Mouse (Mus musculus): ENCODE results near the gene Dapp1. TPM values are rescaled to one million over a fixed set of nuclear protein-coding genes. Genes with fewer than 3 reads are reported as not detected.
"Not testable (repeated sequence)": the region's sequence is repeated elsewhere in the genome, so short reads cannot be mapped to it uniquely, and the experiment has no call there.

Gene Dapp1
- total RNA-seq, 2 experiments from 2014 or later: 2.9 to 4.5 TPM

DNA sequence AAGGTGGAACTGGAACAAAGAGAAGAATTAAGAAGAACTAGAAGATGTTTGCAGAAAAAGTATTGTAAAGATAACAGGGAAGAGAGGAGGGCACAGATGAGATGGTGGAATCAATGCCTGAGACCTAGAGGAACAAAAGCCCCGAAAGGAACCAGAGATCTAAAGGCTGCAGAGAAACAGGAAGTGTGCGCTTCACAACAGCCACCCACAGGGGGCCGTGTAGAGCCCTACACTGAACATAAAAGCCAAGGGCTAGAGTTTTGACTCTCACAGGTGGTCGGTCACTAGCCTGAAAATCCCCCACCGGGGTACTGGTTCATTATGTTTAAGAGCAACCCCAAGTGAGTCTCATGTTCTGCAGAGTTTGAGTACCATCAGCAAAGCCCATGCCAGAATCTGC is 11.0 kb upstream of the Dapp1 start:
- DNase-seq (ENCODE audit: low spot score in 2 of 2): no peak

- DNase-seq (ENCODE audit: low spot score in 2 of 2): peak; percentile 78 to 84
These were observed 9.8 kb upstream of the Dapp1 start for GRCm38 (mm10) chr3:137991183-137991582.

GRCm38 (mm10) chr3:137989405-137989804 is 8.1 kb upstream of the Dapp1 start:
- no peak for DNase-seq (ENCODE audit: low spot score in 2 of 2)

GRCm38 (mm10) chr3:137980435-137981381 is 637 bp downstream of the Dapp1 start:
- DNase-seq (ENCODE audit: low spot score in 2 of 2): no peak

DNA sequence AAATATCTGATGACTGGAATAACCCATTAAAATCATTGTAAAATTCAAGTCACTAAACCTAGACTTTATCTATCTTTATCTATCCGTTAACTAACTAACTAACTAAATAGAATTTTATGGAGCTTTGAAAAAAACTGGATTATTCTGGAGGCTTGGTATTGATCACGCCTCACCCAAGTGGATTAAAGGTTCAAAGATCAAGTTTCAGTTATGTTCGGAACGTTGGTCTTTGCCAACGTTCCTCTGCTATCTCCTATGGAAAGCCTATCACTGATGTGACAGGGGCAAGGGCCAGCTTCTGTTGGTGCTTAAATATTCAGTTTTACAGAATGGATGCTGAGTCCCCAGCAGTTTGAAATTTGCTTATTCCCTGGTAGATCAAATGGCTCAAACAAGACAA is 3.1 kb downstream of the Dapp1 start:
- DNase-seq (ENCODE audit: low spot score in 2 of 2): no peak

GRCm38 (mm10) chr3:137977629-137978041 is 3.7 kb downstream of the Dapp1 start:
- no peak for DNase-seq (ENCODE audit: low spot score in 2 of 2)

DNA sequence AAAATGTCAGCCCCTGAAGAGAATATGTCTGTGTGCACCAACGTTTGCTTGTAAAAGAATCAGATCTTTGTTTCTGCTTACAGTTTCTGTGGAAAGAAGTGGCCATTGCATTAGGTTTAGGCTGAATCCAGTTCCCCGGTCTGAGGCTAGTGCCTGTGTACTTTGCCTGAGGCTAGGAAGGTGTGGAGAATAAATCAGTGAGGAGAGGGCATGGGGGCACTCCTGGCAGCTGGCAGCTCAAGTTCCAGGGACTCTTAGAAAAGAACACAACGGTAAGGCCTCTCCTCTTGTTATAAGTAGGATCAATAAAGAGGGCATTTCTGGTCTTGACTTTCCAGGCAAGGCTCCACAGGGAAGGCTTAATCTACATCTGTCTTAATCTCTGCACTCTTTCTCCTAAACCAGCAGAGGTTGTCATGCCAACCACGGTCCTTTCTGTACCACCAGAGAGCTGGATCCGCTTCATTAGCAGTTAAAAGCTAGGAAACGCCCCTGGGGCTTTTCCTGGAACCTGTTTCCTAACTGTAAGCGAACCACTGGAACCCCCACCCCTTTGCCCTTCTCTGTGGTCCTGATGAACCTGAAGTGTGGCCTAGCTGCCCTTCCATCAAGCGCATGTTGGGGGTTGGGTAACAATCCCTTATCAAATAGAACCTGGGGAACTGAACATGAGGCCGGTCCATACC is 4.3 kb downstream of the Dapp1 start:
- no peak for DNase-seq (ENCODE audit: low spot score in 2 of 2)

- no peak for DNase-seq (ENCODE audit: low spot score in 2 of 2)
These were observed 5.4 kb downstream of the Dapp1 start for GRCm38 (mm10) chr3:137975856-137976423.

- no peak for DNase-seq (ENCODE audit: low spot score in 2 of 2)
These were observed 5.9 kb downstream of the Dapp1 start for GRCm38 (mm10) chr3:137975435-137975834.

- no peak for DNase-seq (ENCODE audit: low spot score in 2 of 2)
These were observed 7.0 kb downstream of the Dapp1 start for GRCm38 (mm10) chr3:137974306-137974705.

- DNase-seq (ENCODE audit: low spot score in 2 of 2): no peak
These were observed 8.4 kb downstream of the Dapp1 start for GRCm38 (mm10) chr3:137972989-137973388.

DNA sequence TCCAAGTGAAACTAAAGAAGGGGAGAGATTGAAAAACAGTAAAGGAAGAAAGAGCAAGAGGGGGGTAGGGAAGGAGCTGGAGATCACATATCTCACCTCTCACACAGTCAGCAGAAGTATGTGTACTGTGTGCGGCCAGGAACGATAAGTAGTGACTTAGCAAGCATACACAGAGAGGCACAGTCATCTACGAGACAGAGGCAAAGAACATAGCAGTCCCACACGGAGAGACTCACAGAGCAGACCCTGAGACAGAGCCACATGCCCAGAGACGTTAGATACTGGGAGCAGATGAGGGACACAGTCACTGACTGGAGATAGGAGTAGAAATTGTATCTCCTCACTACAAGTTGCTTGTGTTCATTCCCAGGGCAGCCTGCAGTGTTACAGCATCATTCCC is 9.1 kb downstream of the Dapp1 start:
- DNase-seq (ENCODE audit: low spot score in 2 of 2): no peak

DNA sequence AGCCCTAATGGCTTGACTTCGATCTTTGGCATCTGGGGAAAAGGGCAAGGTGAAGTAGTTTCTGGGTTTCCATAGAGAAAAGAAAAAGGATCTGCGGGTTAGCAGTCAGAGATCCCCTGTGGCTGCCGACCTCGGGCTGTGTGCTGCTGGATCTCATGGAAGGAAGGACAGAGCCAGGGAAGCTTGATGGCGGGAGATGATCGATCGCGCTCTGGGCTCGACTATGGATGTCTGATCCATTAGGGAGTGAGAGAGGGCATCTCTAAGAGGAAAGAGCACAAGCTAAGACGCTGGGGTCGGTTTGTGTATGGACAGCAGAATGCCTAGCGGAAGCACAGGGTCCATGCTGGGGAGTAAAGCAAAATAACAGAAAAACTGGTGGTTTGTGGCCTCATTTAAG is 11.4 kb downstream of the Dapp1 start:
- no peak for DNase-seq (ENCODE audit: low spot score in 2 of 2)

DNA sequence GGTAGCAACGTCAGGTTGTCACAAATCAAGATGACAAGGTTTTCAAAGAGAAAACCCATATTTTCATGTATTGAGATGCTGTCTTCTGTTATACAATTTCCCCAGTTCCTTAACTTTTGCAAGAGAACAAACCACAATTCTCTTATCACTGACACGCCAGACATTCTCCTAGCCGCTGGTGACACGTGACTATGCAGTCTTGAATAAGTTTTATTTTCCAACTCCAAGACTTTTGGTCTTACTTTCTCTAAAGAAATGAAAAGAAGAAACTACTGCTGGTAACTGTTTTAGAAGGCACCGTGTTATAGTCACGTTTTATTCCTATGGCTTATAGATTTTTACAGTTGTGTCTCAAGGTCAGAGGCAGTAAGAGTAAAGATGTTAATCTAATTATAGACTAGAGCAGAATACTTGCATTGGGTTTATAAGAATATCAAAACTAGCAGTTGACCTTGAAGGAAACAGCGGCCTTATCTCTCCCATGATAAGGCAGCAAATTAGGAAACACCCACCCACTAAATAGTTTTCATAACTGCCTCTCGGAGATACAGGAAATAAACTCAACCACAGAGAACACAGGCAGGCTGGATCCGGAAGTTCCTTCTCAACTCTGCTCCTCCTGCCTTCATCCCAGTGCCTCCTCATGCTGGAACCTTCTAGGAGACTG is 12.4 kb downstream of the Dapp1 start:
- no peak for DNase-seq (ENCODE audit: low spot score in 2 of 2)

DNA sequence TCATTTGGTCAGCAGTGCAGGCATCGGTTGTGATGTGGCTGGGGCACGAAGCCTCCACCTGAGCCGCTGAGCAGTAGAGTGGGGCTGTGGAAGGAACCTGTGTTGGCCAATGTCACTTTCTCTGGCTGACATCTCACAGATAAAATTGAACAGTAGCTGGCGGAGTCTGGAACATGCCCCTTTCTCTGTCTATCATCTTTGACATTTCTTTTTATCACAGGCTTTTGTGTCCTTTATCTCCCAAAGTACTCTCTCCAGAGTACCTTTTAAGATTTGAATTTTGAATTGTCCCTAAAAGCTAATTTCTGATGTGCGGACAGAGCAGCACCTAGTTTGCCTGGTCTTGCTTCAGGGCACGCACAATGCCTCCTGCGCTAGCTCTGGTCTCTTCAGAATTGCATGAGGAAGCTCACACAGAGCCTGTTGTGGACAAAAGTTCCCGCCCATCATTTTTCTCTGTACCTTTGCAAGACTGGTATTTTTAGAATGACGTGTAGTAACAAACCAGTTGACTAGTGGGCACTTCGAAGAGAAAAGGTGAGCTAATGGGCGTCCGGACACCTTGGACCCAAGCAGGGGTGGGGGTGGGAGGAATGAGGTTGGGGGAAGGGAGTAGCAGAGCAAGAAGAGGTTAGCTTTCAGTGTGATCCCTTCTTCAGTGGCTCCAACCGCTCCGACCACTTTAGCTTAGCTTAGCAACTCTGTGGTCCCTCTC is 13.1 kb downstream of the Dapp1 start:
- no peak for DNase-seq (ENCODE audit: low spot score in 2 of 2)

DNA sequence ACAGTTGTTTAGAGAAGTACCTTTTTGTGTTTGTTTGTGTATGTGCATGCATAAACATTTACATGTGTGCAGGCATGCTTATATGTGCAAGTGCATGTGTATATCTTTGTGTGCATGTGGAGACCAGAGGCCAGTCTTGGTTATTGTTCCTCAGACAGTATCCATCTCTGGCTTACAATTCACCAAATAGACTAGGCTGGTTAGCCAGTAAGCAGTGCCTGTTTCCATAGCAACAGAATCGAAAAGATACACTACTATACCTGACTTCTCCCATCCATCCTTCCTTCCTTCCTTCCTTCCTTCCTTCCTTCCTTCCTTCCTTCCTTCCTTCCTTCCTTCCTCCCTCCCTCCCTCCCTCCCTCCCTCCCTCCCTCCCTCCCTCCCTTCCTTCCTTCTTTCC is 17.3 kb downstream of the Dapp1 start:
- not testable (repeated sequence) for DNase-seq (ENCODE audit: low spot score in 2 of 2)

- DNase-seq (ENCODE audit: low spot score in 2 of 2): no peak
These were observed 17.8 kb downstream of the Dapp1 start for GRCm38 (mm10) chr3:137963508-137963907.

- no peak for DNase-seq (ENCODE audit: low spot score in 2 of 2)
These were observed 19.5 kb downstream of the Dapp1 start for GRCm38 (mm10) chr3:137961736-137962385.

GRCm38 (mm10) chr3:137959456-137959855 is 21.9 kb downstream of the Dapp1 start:
- DNase-seq (ENCODE audit: low spot score in 2 of 2): no peak

GRCm38 (mm10) chr3:137958352-137958751 is 23.0 kb downstream of the Dapp1 start:
- no peak for DNase-seq (ENCODE audit: low spot score in 2 of 2)
